ENCODE assay signal across 23 mouse cellular contexts in genomic region chr13:63699624-63700023, GRCm38 (mm10).
DNase-seq lines count a peak whose midpoint lies in the region; ATAC-seq lines count a peak whose summit lies in the region.
"Had no signal": no experiment of that assay in that cellular context is flagged by ENCODE, and none has a peak within 500 bp of the region (broad histone marks: within the 10 kb centered on the region; RNA-seq: fewer than 3 reads in every experiment).

No protein-coding gene starts in this region.

- no peaks in the 10 kb centered on the region for H3K9me3 ChIP-seq in kidney, embryonic 16.5 days (ENCODE audit: low read length)
- H3K9me3 ChIP-seq: embryonic facial prominence, embryonic 13.5 days; forebrain, embryonic 12.5 days; hindbrain, embryonic 15.5 days; limb, embryonic 12.5 days; liver, embryonic 13.5 days; midbrain, embryonic 15.5 days; neural tube, embryonic 13.5 days had no signal

- peaks cover 6% of the 10 kb centered on the region for H3K4me1 ChIP-seq in kidney, embryonic 16.5 days (ENCODE audit: insufficient read depth, low read length)
- H3K4me1 ChIP-seq: hindbrain, embryonic 15.5 days; midbrain, embryonic 15.5 days had no signal

- intact Hi-C loops in left cerebral cortex, postnatal 14 days (cut with DNase I) = loop anchor here (5.0 to 10.0 kb wide), 2 partner anchors 127 to 225 kb away; partner anchors contain the start of gene Ptch1

- H3K27me3 ChIP-seq in kidney, embryonic 16.5 days (ENCODE audit: insufficient read depth, low read length) = no peaks in the 10 kb centered on the region
- H3K27me3 ChIP-seq: embryonic facial prominence, embryonic 13.5 days; hindbrain, embryonic 15.5 days; limb, embryonic 12.5 days; liver, embryonic 13.5 days; midbrain, embryonic 15.5 days; neural tube, embryonic 13.5 days had no signal

- H3K36me3 ChIP-seq in kidney, embryonic 16.5 days (ENCODE audit: insufficient read depth, low read length) = no peaks in the 10 kb centered on the region
- H3K36me3 ChIP-seq: embryonic facial prominence, embryonic 13.5 days; forebrain, embryonic 12.5 days; hindbrain, embryonic 15.5 days; limb, embryonic 12.5 days; liver, embryonic 13.5 days; midbrain, embryonic 15.5 days; neural tube, embryonic 13.5 days had no signal

- H3K27ac ChIP-seq in kidney, embryonic 16.5 days (ENCODE audit: low read length) = no peak overlapping the region
- H3K27ac ChIP-seq: embryonic facial prominence, embryonic 13.5 days; forebrain, embryonic 12.5 days; heart, adult 2 months; hindbrain, embryonic 15.5 days; limb, embryonic 12.5 days; liver, embryonic 13.5 days; midbrain, embryonic 15.5 days; neural tube, embryonic 13.5 days had no signal

- DNase-seq in kidney, adult 11 months = peak; percentile 65
- peak; percentile 63 to 70 for DNase-seq in kidney, adult 8-10 months
- DNase-seq in kidney, postnatal 14 days = peak; percentile 52
- DNase-seq in lung, postnatal 10 days = peak; percentile 35
- DNase-seq in left cerebral cortex, postnatal 14 days (ENCODE audit: low spot score in 2 of 2) = no peak
- no peak for DNase-seq in adipocyte (ENCODE audit: low spot score)
- DNase-seq: adrenal gland, adult 2 months; cerebellum, adult 11-12 months; cerebellum, postnatal 10 days; gastrocnemius, postnatal 36 days; heart, adult 2 months; liver, embryonic 13.5 days; right cerebral cortex, postnatal 4 days; thymus, postnatal 14 days had no signal

- H3K9ac ChIP-seq in kidney, embryonic 16.5 days (replicated peaks; ENCODE audit: low read length) = no peak overlapping the region
- H3K9ac ChIP-seq: embryonic facial prominence, embryonic 13.5 days; forebrain, embryonic 12.5 days; hindbrain, embryonic 15.5 days; limb, embryonic 12.5 days; liver, embryonic 13.5 days; midbrain, embryonic 15.5 days; neural tube, embryonic 13.5 days had no signal

- no peak overlapping the region for H3K4me3 ChIP-seq in kidney, embryonic 16.5 days (ENCODE audit: low read length)
- H3K4me3 ChIP-seq: embryonic facial prominence, embryonic 13.5 days; erythroblast, embryonic 14.5 days; forebrain, embryonic 12.5 days; heart, adult 2 months; hindbrain, embryonic 15.5 days; limb, embryonic 12.5 days; liver, embryonic 13.5 days; midbrain, embryonic 15.5 days; myocyte; neural tube, embryonic 13.5 days had no signal

- no peak overlapping the region for H3K4me2 ChIP-seq in kidney, embryonic 16.5 days (replicated peaks; ENCODE audit: low read depth, low read length)
- H3K4me2 ChIP-seq: embryonic facial prominence, embryonic 13.5 days; forebrain, embryonic 12.5 days; hindbrain, embryonic 15.5 days; limb, embryonic 12.5 days; liver, embryonic 13.5 days; midbrain, embryonic 15.5 days; neural tube, embryonic 13.5 days had no signal

- WGBS in kidney, embryonic 16.5 days = 74% methylated on average over 2 of the region's 2 CpGs

- ATAC-seq in kidney, embryonic 16.5 days (ENCODE audit: low FRiP score, low TSS enrichment) = no peak
- ATAC-seq: midbrain, embryonic 15.5 days had no signal

Comparison
In these comparisons a context has a peak if more than half of its experiments do, and no peak if none do; other contexts are left out.
1. DNase-seq: peak in kidney, adult 11 months (single experiment), kidney, adult 8-10 months (2 of 2), kidney, postnatal 14 days (single experiment) and lung, postnatal 10 days (single experiment); none in left cerebral cortex, postnatal 14 days (0 of 2) and adipocyte (single experiment).